Mouse (Mus musculus): Measurements from ENCODE around the gene Neo1. TPM values are rescaled to one million over a fixed set of nuclear protein-coding genes. Genes with fewer than 3 reads are reported as not detected.

Gene Neo1
- total RNA-seq, 1 experiment from 2014 or later = 0.47 TPM

- no peak for ATAC-seq (ENCODE audit: extremely low read depth, insufficient number of reproducible peaks, low FRiP score, poor library complexity, severe bottlenecking)
These were observed 161.9 kb downstream of the Neo1 start for GRCm38 (mm10) chr9:58874354-58874753.

- no peak for ATAC-seq (ENCODE audit: extremely low read depth, insufficient number of reproducible peaks, low FRiP score, poor library complexity, severe bottlenecking)
These were observed 162.5 kb downstream of the Neo1 start for GRCm38 (mm10) chr9:58873541-58874324.

- ATAC-seq (ENCODE audit: extremely low read depth, insufficient number of reproducible peaks, low FRiP score, poor library complexity, severe bottlenecking) = no peak
These were observed 165.1 kb downstream of the Neo1 start for GRCm38 (mm10) chr9:58871141-58871540.

- no peak for ATAC-seq (ENCODE audit: extremely low read depth, insufficient number of reproducible peaks, low FRiP score, poor library complexity, severe bottlenecking)
These were observed 172.4 kb downstream of the Neo1 start for GRCm38 (mm10) chr9:58863826-58864225.

- ATAC-seq (ENCODE audit: extremely low read depth, insufficient number of reproducible peaks, low FRiP score, poor library complexity, severe bottlenecking) = no peak
These were observed 177.1 kb downstream of the Neo1 start for GRCm38 (mm10) chr9:58859080-58859635.

- no peak for ATAC-seq (ENCODE audit: extremely low read depth, insufficient number of reproducible peaks, low FRiP score, poor library complexity, severe bottlenecking)
These were observed 181.3 kb downstream of the Neo1 start for GRCm38 (mm10) chr9:58854931-58855330.

GRCm38 (mm10) chr9:58849576-58850315 lies 186.5 kb downstream of the Neo1 start:
- no peak for ATAC-seq (ENCODE audit: extremely low read depth, insufficient number of reproducible peaks, low FRiP score, poor library complexity, severe bottlenecking)

- ATAC-seq (ENCODE audit: extremely low read depth, insufficient number of reproducible peaks, low FRiP score, poor library complexity, severe bottlenecking) = no peak
These were observed 188.6 kb downstream of the Neo1 start for GRCm38 (mm10) chr9:58847676-58848075.

GRCm38 (mm10) chr9:58847008-58847407 lies 189.2 kb downstream of the Neo1 start:
- ATAC-seq (ENCODE audit: extremely low read depth, insufficient number of reproducible peaks, low FRiP score, poor library complexity, severe bottlenecking) = no peak

- ATAC-seq (ENCODE audit: extremely low read depth, insufficient number of reproducible peaks, low FRiP score, poor library complexity, severe bottlenecking) = no peak
These were observed 191.6 kb downstream of the Neo1 start for GRCm38 (mm10) chr9:58844597-58844996.

GRCm38 (mm10) chr9:58841655-58842054 lies 194.6 kb downstream of the Neo1 start:
- no peak for ATAC-seq (ENCODE audit: extremely low read depth, insufficient number of reproducible peaks, low FRiP score, poor library complexity, severe bottlenecking)

GRCm38 (mm10) chr9:58838504-58838903 lies 197.7 kb downstream of the Neo1 start:
- ATAC-seq (ENCODE audit: extremely low read depth, insufficient number of reproducible peaks, low FRiP score, poor library complexity, severe bottlenecking) = no peak

- no peak for ATAC-seq (ENCODE audit: extremely low read depth, insufficient number of reproducible peaks, low FRiP score, poor library complexity, severe bottlenecking)
These were observed 199.1 kb downstream of the Neo1 start for GRCm38 (mm10) chr9:58837174-58837573.

- ATAC-seq (ENCODE audit: extremely low read depth, insufficient number of reproducible peaks, low FRiP score, poor library complexity, severe bottlenecking) = no peak
These were observed 203.3 kb downstream of the Neo1 start for GRCm38 (mm10) chr9:58832939-58833338.

- no peak for ATAC-seq (ENCODE audit: extremely low read depth, insufficient number of reproducible peaks, low FRiP score, poor library complexity, severe bottlenecking)
These were observed 206.6 kb downstream of the Neo1 start for GRCm38 (mm10) chr9:58829627-58830026.

Other genes with a start within 250 kb of the Neo1 start
- gene Hcn4, start 213.0 kb downstream of the Neo1 start, total RNA-seq (2017) = not detected in 2 replicates

All from neutrophil, adult 5-6 weeks (primary cell).